Mouse (Mus musculus): ENCODE measurements around the gene Timp4. TPM values are rescaled to one million over a fixed set of nuclear protein-coding genes. Genes with fewer than 3 reads are reported as not detected.
"Not testable (repeated sequence)": the region's sequence is repeated elsewhere in the genome, so short reads cannot be mapped to it uniquely, and the experiment has no call there.

Gene Timp4
- polyA plus RNA-seq, 1 experiment from 2014 or later, result 1.2 TPM

- no peaks in the 10 kb centered on the region for H3K36me3 ChIP-seq
- H3K4me1 ChIP-seq, result no peaks in the 10 kb centered on the region
- H3K4me3 ChIP-seq, result no peak overlapping the region
- no peak overlapping the region for H3K27ac ChIP-seq
- H3K9ac ChIP-seq, result no peak overlapping the region
- H3K9me3 ChIP-seq, result no peaks in the 10 kb centered on the region
- no peak overlapping the region for H3K4me2 ChIP-seq (replicated peaks)
- H3K27me3 ChIP-seq (replicated peaks), result no peaks in the 10 kb centered on the region
- no peak for ATAC-seq (ENCODE audit: low FRiP score, low read depth)
- WGBS, result 85% methylated on average over 3 of the region's 3 CpGs
Measured at GRCm38 (mm10) chr6:115245500-115246058, 6.4 kb downstream of the Timp4 start.

DNA sequence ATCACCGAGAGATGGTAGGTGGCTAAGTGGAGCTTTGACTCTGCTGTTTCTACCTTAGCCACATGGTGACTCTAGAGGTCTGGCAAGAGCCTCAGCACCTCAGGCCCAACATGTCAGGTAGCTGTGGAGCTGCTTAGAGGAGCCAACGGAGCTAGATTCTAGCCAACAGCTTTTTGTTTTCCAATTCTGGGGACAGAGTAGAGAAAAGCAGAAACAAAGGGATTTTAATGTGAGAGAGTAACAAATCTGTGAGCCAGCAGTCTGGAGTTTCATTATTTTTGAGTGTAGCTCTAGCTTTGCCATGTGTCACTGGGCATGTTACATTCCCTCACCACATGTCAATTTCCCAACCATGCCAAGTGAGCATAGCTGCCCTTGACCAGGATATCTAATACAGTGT, 7.8 kb downstream of the Timp4 start:
- H3K9ac ChIP-seq, result no peak overlapping the region

DNA sequence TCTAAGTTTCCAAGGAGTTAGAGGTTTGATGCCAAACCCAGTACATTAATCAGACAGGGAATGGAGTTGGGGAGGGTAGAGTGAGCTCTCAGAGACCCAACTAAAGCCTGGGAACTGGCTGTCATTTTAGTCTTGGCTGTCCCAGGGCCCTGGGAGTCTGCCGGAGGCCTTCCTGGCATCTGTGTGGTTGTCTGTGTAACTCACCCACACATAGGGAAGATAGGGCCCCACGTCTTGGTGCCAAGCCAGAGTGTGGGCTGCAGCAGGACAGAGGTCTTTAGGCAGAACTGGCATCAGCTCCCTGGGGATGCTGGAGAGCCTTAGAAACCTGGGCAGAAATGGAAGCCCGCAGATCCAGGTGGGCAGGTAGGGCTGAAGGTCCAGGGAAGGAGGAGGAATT, 10.1 kb downstream of the Timp4 start:
- Histone ChIP-seq H3K4me1 (no peaks in the 10 kb centered on the region), H3K27ac (no peak overlapping the region), H3K36me3 (no peaks in the 10 kb centered on the region), H3K4me2 (replicated peaks) (no peak overlapping the region), H3K9ac (no peak overlapping the region), H3K4me3 (no peak overlapping the region), H3K27me3 (replicated peaks) (no peaks in the 10 kb centered on the region), H3K9me3 (no peaks in the 10 kb centered on the region)
- ATAC-seq (ENCODE audit: low FRiP score, low read depth), result no peak
- WGBS, result 94% methylated on average over 3 of the region's 3 CpGs

More for the DNA sequence above, 7.8 kb downstream of the Timp4 start:
- no peak for ATAC-seq (ENCODE audit: low FRiP score, low read depth)
- 67% methylated on average over 2 of the region's 2 CpGs for WGBS
- H3K27ac ChIP-seq, result no peak overlapping the region
- H3K4me3 ChIP-seq, result no peak overlapping the region
- no peaks in the 10 kb centered on the region for H3K9me3 ChIP-seq
- H3K27me3 ChIP-seq (replicated peaks), result no peaks in the 10 kb centered on the region
- H3K4me2 ChIP-seq (replicated peaks), result no peak overlapping the region
- no peaks in the 10 kb centered on the region for H3K4me1 ChIP-seq
- no peaks in the 10 kb centered on the region for H3K36me3 ChIP-seq

- Histone ChIP-seq H3K4me3 (no peak overlapping the region), H3K9me3 (no peaks in the 10 kb centered on the region), H3K4me2 (replicated peaks) (no peak overlapping the region), H3K9ac (no peak overlapping the region), H3K27ac (no peak overlapping the region), H3K27me3 (replicated peaks) (no peaks in the 10 kb centered on the region), H3K4me1 (no peaks in the 10 kb centered on the region), H3K36me3 (no peaks in the 10 kb centered on the region)
- ATAC-seq (ENCODE audit: low FRiP score, low read depth), result no peak
- 81% methylated on average over 3 of the region's 3 CpGs for WGBS
Measured at GRCm38 (mm10) chr6:115241131-115241699, 10.8 kb downstream of the Timp4 start.

DNA sequence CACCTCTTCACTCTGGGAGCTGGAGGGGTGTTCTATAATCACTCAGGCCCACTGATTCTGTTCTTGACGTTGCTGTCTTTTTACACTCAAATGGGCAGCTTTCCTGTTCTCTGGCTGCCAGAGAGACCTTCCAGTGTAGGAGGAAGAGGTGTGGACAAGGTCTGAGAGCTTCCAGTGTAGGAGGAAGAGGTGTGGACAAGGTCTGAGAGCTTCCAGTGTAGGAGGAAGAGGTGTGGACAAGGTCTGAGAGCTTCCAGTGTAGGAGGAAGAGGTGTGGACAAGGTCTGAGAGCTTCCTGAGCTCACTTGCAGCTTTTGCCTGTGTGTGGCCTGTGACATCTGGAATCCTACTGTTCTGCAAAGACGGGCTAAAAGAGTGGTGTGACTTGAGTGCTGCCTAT, 11.6 kb downstream of the Timp4 start:
- H3K4me2 ChIP-seq (replicated peaks); H3K9me3 ChIP-seq; H3K27ac ChIP-seq; ATAC-seq (ENCODE audit: low FRiP score, low read depth); H3K27me3 ChIP-seq (replicated peaks); H3K36me3 ChIP-seq; H3K4me1 ChIP-seq; H3K4me3 ChIP-seq; H3K9ac ChIP-seq: not testable (repeated sequence)
- WGBS, result 55% methylated on average over 2 of the region's 2 CpGs

GRCm38 (mm10) chr6:115239335-115239734, 12.7 kb downstream of the Timp4 start:
- H3K9ac ChIP-seq, result no peak overlapping the region
- ATAC-seq (ENCODE audit: low FRiP score, low read depth), result no peak
- H3K36me3 ChIP-seq, result no peaks in the 10 kb centered on the region
- 78% methylated on average over 7 of the region's 7 CpGs for WGBS
- H3K4me1 ChIP-seq, result no peaks in the 10 kb centered on the region
- H3K4me3 ChIP-seq, result no peak overlapping the region
- H3K27ac ChIP-seq, result no peak overlapping the region
- no peaks in the 10 kb centered on the region for H3K9me3 ChIP-seq
- H3K27me3 ChIP-seq (replicated peaks), result no peaks in the 10 kb centered on the region
- H3K4me2 ChIP-seq (replicated peaks), result no peak overlapping the region

GRCm38 (mm10) chr6:115238031-115239027, 13.7 kb downstream of the Timp4 start:
- no peak for ATAC-seq (ENCODE audit: low FRiP score, low read depth)

GRCm38 (mm10) chr6:115232562-115232961, 19.4 kb downstream of the Timp4 start:
- Histone ChIP-seq H3K9ac (no peak overlapping the region), H3K4me2 (replicated peaks) (no peak overlapping the region), H3K9me3 (no peaks in the 10 kb centered on the region), H3K4me3 (no peak overlapping the region), H3K27me3 (replicated peaks) (no peaks in the 10 kb centered on the region), H3K27ac (no peak overlapping the region), H3K36me3 (no peaks in the 10 kb centered on the region), H3K4me1 (no peaks in the 10 kb centered on the region)
- WGBS, result 91% methylated on average over 1 of the region's 1 CpGs
- ATAC-seq (ENCODE audit: low FRiP score, low read depth), result no peak

More at GRCm38 (mm10) chr6:115238031-115239027, 13.7 kb downstream of the Timp4 start:
- Histone ChIP-seq H3K27ac (no peak overlapping the region), H3K4me2 (replicated peaks) (no peak overlapping the region), H3K36me3 (no peaks in the 10 kb centered on the region), H3K9me3 (no peaks in the 10 kb centered on the region), H3K27me3 (replicated peaks) (no peaks in the 10 kb centered on the region), H3K4me1 (no peaks in the 10 kb centered on the region), H3K9ac (no peak overlapping the region), H3K4me3 (no peak overlapping the region)
- WGBS, result 87% methylated on average over 9 of the region's 9 CpGs

GRCm38 (mm10) chr6:115231836-115232235, 20.2 kb downstream of the Timp4 start:
- H3K4me1 ChIP-seq, result no peaks in the 10 kb centered on the region
- no peak overlapping the region for H3K4me2 ChIP-seq (replicated peaks)
- no peaks in the 10 kb centered on the region for H3K9me3 ChIP-seq
- H3K4me3 ChIP-seq, result no peak overlapping the region
- no peaks in the 10 kb centered on the region for H3K36me3 ChIP-seq
- ATAC-seq (ENCODE audit: low FRiP score, low read depth), result no peak
- H3K27me3 ChIP-seq (replicated peaks), result no peaks in the 10 kb centered on the region
- no peak overlapping the region for H3K9ac ChIP-seq
- WGBS, result 83% methylated on average over 4 of the region's 4 CpGs
- no peak overlapping the region for H3K27ac ChIP-seq

DNA sequence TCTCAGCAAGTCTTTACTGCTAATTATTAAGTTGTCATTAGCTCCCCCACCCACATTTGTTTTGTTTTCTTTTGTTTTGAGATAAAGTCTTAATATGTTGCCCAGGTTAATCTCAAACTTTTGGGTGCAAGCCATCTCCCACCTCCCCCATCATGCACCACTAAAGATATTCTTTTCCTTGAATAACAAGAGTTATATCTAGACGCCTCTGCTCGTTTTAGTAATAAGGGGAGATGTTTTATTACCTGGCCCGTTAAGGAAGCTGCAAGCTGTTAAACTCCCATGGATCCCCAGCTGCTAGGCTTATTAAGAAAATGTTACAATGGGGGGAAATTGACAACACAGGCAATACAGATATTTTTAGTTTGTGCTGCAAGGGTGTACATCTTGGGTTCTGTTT, 21.4 kb downstream of the Timp4 start:
- no peak overlapping the region for H3K27ac ChIP-seq
- no peak overlapping the region for H3K4me2 ChIP-seq (replicated peaks)
- no peaks in the 10 kb centered on the region for H3K4me1 ChIP-seq
- WGBS, result 68% methylated on average over 3 of the region's 3 CpGs
- H3K36me3 ChIP-seq, result no peaks in the 10 kb centered on the region
- no peaks in the 10 kb centered on the region for H3K9me3 ChIP-seq
- no peak overlapping the region for H3K9ac ChIP-seq
- ATAC-seq (ENCODE audit: low FRiP score, low read depth), result no peak
- no peak overlapping the region for H3K4me3 ChIP-seq
- H3K27me3 ChIP-seq (replicated peaks), result no peaks in the 10 kb centered on the region

- H3K36me3 ChIP-seq, result no peaks in the 10 kb centered on the region
- ATAC-seq (ENCODE audit: low FRiP score, low read depth), result peak; percentile 41; the same call in 1 of the 2 replicates
- no peak overlapping the region for H3K27ac ChIP-seq
- H3K27me3 ChIP-seq (replicated peaks), result no peaks in the 10 kb centered on the region
- H3K4me1 ChIP-seq, result no peaks in the 10 kb centered on the region
- H3K9ac ChIP-seq, result no peak overlapping the region
- whole genome bisulfite sequencing, result 7% methylated on average over 2 of the region's 2 CpGs
- H3K9me3 ChIP-seq, result no peaks in the 10 kb centered on the region
- no peak overlapping the region for H3K4me2 ChIP-seq (replicated peaks)
- H3K4me3 ChIP-seq, result no peak overlapping the region
Measured at GRCm38 (mm10) chr6:115227529-115227928, 24.5 kb downstream of the Timp4 start.

- no peaks in the 10 kb centered on the region for H3K36me3 ChIP-seq
- no peak within 1 kb of the TSS for H3K4me2 ChIP-seq (replicated peaks)
- H3K4me3 ChIP-seq, result no peak within 1 kb of the TSS
- no peak for ATAC-seq (ENCODE audit: low FRiP score, low read depth)
- no peaks in the 10 kb centered on the region for H3K9me3 ChIP-seq
- H3K27me3 ChIP-seq (replicated peaks), result no peaks in the 10 kb centered on the region
- 82% methylated on average over 4 of the region's 4 CpGs for WGBS
- H3K4me1 ChIP-seq, result no peaks in the 10 kb centered on the region
- H3K27ac ChIP-seq, result no peak within 1 kb of the TSS
- H3K9ac ChIP-seq, result no peak within 1 kb of the TSS
Measured at GRCm38 (mm10) chr6:115227043-115227442, 25.0 kb downstream of the Timp4 start, which contains the start of gene Gm17482. TSS of gene Gm17482 (plus strand) at chr6:115227343.
